Mouse (Mus musculus): ENCODE results near the gene Fbxw8. TPM values are rescaled to one million over a fixed set of nuclear protein-coding genes. Genes with fewer than 3 reads are reported as not detected.
A peak's percentile ranks its signal among the peaks of the same experiment; 100 is the strongest.

Fbxw8 gene
- total and polyA plus RNA-seq, 3 experiments = 36.0 to 54.6 (median 50.1) TPM

DNA sequence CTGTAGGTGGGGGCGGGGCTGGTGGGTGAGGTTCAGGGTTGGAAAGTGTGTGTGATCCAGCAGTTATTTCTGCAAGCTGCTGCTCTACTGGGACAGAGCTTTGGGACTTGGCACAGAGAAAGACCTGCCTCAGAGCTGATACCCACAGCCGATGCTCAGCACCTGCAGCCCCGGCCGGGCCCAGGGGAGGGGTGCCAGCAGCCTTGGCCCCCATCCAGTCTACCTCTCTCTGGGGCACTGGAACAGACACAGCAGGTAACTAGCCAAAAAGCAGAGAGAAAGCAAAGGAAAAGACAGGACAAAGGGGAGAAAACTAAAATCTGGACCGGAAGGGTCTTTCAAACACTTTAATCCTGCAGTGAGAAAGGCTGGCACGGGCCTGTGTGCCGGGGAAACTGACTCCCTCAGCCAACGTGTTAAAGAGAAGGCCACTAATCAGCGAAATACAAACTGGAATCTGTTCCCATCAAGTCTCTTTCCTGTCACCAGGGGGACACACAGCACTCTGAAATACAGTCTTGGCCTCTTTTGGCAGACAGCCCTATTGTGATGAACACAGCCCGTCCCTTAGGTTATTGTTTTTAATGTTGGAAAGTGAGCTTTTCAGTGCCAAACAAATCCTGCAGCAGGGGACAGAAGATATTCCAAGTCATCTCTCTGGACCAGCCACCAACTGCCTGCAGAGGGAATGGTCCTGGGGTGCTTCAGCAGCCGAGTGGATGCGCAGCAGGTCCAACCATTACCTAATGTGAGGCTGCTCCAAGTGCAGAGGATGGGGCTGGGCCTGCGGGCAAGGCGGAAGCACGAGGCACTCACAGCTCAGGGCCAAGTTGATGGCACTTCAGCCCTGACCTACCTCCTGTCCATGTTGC, 78.3 kb downstream of the Fbxw8 start:
- no peak for DNase-seq

DNA sequence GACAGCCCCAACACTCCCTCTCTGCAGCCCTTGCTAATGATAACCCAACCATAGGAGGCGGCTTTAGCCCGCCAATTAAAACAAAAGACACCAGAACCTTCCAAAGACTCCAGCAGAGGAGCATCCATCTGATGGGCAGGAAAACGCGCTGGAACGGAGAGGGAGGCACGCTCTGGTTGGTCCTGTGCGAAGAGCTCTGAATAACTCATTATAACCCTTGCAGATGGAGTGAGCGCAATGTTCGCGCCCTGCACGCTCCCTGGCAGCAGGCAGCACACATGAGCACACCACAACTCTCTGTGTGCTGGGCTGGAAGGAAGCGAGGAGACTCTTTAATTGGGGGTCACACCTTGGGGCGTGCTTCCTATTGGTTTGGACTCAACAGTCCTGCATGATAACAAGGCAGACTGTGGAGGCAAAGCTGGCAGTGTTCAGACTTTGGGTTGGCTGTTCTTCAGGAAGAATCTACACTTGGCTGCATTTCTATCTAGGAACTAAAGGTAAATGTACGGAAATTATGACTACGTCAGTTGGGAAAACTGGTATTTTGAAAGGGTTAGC, 82.0 kb downstream of the Fbxw8 start:
- no peak for DNase-seq

DNA sequence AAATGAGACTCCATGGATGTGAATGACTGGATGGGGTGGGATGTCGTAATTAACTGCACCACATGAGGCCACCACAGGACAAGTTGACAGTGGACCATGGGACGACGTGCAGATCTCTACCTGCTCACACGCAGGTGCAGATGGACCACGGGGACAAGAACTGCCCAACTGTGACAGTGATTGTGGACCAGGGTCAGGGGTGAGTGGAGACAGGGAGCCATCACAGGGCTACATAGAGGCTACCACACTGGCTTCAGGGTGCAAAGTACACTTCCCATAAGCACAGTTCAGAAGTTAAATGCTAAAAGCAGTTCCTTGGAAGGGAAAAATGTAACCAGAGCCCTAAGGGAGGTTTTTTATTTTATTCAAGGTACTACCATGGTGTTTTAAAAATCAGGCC, 83.5 kb downstream of the Fbxw8 start:
- DNase-seq = no peak

DNA sequence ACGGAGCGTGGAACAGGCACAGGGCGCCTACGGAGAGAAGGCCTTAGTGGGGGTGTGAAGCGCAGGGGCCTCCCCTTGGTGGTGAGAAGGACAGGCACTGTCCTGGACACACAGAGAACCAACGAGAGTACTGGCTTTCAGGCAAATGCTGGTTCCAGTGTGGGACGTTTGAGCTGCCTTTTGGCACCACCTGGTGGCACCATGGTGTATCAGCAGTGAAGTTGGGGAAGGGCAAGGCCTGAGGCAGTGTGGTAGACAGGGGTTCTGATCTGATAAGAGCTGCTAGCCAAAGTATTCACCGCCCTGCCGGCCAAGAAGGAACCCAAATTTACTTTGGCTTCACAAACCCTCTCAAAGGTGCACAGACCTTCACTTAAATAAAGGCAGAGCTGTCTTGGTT, 85.9 kb downstream of the Fbxw8 start:
- peak; percentile 85 for DNase-seq

DNA sequence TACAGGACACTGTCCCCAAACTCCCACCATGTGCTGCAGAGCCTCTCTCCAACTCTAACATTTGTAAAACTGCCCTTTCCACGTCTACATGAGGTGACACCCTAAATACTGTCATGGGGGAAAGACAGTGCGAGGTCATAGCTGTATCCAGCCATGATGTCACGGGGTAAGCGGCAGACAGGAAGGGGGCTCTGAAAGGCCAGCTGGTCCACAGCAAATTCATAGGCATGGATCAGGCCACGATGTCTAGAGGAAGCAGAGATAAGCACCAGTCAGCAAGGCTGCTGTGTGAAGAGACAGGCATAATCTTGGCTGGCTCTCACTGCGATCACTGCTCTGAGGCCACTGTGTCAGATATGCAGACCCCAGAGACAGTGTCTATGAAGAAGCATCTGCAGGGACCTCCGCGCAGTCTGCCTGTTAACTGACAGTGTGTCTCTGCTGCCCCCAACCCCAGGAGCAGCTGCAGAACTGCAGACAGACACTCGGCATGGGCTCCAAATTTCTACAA, 87.2 kb downstream of the Fbxw8 start:
- DNase-seq = no peak

DNA sequence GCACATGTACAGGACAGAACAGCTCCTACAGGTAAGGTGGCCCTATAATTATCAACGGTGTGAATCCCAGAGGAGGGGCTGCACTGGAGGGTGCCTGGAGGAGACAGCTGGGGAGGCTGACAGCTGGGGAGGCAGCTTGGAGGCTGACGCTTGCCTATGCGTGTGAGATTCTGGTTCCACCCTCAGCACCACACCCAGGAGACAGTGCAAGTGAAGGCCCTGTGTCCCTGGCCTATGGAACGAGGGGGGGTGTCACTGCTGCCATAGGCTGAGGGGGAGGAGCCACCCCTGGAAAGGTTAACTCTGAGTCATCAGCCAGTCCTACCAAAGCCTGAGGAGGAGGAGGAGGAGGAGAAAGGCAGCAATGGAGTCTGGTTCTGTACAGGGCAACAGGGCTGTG, 87.7 kb downstream of the Fbxw8 start:
- DNase-seq = peak; percentile 85

DNA sequence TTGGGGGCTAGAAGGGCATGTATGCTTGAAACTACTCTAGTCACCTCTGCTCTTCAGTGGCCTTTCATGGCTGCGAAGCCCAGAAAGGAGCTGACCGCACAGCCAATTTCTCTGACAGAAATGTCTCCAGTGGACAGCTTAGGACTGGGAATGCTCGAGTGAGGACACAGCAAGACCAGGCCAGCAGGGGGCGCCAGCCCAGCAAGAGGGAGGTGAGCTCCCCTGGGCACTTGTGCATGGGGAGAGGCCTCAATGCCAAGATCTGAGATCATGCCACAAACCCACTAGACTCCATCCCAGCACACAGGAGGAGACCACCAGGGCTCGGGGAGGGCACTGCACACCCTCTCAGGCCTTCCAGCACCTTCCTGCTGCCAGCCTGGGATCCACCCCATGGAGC, 88.4 kb downstream of the Fbxw8 start:
- DNase-seq = peak; percentile 85

DNA sequence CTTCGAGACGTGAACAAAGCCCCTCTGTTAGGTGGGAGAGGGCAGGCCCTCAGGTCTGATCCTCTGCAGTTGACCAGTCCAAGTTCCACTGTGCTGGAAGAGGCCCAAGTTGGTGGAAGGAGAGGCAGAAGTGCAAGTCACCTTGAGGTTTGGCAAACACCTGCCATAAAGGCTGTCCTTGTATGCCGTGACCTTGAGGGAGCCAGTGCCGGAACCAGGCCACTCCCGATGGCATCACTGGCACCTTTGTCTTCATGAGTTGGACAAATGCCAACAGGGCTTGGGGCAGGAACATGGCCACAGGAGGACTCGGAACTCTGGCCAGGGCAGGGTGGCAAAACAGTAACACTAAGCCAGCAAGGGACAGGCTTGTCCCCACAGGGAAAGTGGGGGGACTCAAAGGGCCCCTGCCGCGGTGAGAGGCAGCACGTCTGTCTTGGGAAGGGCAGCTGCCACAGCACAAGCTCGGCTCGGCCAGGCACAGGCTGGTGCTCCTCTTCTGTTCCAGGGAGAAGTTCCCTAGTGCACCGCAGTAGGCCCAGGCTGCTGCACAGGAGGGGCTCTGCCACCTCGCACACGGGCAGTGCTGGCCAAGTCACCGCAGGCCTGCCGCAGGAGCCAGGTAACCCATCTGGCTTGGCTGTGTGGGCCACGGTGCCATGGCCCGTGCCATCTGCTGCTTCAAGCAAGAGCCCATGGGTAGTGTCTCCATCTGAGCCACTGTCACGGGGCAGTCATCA, 89.6 kb downstream of the Fbxw8 start:
- peak; percentile 68 for DNase-seq

DNA sequence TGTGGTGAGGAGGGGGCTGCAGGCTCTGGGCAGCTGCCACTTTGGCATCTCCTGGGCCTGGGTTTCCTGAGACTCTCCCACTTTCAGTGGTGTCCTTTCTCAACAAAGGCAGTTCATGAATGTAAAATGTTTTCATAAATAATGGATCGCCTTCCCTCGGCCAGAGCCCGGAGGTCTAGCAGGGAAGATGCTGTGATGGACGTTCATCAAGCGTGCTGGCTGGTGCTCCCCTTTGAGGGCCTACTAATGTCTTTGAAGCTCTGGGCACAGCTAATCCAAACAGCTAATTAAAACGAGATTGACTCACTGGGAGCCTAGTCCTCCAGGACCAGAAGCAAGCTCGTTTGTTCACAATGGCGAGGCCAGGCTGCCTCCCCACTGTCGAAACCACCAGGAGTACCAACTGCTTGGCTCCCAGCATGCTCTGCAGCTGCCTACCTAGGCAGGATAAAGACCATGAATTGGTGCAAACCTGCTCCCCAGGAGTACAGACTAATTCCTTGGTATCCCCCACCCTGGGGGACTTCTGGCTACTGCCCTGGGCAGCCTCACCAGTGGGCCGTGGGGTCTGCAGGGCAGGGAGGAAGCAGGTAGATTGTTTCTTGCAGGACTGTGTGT, 90.9 kb downstream of the Fbxw8 start:
- no peak for DNase-seq

DNA sequence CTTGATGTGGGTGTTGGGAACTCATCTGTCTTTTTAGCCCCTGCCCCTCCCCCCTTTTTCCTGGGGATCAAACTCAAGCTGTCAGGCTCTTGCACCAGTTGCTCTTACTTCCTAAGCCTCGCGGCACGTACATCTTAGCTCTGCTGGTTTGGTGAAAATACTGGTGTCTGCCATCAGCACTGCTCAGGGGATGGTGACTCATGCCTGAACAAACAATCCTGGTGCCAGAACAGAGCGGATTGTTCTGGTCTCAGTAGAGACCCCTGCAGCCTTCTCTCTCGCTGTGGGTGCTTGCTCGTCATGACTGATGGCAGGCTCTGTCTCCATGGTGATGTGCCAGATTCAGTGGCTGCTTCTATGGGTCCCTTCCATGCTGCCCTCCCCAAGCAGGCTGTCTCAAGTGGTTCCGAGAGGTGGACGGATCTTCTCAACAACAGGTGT, 92.1 kb downstream of the Fbxw8 start:
- DNase-seq = peak; percentile 44

DNA sequence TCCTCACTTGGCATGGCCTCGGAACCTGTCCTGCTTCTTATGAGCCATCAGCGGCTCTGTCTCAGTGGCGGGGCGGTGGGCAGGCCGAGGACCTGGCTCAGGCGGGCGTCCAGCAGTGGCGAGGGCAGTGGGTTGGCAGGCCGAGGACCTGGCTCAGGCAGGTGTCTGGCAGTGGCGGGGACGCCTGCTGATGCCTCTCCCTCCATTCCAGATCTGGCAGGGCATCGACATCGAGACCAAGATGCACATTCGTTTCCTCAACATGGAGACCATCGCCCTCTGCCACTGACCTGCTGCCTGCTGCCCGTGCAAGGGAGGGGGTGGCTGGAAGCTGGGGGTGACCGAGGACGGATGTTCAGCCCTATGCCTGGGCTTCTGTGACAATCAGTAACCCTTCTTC, 93.9 kb downstream of the Fbxw8 start:
- DNase-seq = no peak

DNA sequence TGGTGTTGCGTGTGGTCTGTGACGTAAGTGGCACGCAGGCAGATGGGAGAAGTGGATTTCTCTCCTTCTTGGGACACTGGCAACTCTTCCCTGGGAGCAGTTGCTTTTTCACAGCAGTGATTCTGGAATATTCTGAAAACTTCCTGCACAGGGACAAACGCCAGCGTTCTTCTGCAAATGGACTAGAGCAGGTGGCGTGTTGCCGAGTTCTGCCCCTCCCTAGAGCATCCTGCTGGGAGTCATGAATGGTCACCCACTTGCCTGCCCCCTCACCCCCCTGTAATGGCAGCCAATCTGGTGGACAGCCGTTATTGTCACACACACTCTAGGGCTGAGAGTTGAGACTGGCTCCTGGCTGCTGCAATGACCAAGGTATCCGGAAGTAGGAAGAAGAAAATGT, 95.6 kb downstream of the Fbxw8 start:
- DNase-seq = no peak

DNA sequence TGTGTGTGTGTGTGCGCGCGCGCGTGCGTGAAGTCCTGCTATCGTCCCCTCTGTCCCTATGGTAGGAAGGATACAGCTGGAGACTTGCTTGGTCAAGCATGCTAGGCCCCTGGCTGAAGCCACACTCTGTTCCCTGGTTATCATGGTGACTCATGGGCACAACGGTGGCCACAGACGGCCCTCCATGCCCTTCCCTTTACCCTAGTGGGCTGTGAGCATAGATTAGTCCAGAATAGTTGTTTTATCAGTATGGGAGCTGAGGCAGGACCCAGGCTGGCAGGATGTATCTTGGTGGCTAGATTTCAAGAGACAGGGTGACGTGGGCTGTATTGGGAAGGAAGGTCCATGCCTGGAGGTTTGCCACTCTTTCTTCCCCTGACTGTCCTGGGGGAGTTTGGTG, 96.4 kb downstream of the Fbxw8 start:
- no peak for DNase-seq

DNA sequence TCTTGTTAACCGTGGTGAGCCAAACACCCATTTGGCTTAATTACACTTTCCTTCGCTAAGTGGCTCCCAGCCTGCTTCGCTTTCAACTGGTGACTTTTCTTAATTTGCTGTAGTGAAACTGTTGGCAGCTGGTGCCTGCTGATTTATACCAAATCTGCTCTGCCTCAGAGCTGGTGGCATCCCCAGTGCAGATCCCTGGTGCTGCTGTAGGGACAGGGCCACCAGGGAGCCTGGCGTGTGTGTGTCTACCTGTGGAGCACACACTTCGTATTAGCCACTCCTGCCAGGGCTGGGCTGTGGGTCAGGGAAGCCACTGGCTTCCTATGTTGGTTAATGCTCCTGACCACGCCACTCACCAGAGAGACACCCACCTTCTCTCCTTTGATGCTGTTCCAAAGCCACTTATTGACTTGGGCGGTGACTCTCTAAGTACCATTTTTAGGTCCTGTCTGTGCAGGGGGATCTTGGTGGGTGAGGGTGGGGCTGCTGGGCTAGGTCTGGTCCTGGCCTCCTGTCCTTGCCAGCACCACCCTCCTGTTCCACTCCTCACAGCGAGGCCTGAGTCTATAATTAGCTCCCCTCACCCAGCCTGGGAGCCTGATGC, 97.7 kb downstream of the Fbxw8 start:
- no peak for DNase-seq

DNA sequence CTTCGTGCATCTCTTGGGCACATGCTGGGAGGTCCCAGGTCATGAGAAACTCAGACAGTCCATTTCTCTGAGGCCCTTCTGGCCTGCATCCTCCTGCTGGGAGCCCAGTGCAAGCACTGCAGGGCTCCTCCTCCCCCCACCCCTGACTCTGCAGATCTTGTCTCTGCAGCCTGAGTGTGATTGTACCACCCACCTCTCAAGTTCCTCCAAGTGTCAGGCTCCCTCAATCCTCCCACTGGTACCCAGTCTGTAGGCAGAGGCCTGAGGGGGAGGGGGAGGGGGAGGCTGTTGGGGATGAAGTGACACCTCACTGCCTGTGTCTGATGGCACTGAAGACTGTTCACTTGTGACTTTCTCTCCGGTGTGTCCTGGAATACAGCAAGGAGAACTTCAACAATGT, 102.1 kb downstream of the Fbxw8 start:
- DNase-seq = no peak

DNA sequence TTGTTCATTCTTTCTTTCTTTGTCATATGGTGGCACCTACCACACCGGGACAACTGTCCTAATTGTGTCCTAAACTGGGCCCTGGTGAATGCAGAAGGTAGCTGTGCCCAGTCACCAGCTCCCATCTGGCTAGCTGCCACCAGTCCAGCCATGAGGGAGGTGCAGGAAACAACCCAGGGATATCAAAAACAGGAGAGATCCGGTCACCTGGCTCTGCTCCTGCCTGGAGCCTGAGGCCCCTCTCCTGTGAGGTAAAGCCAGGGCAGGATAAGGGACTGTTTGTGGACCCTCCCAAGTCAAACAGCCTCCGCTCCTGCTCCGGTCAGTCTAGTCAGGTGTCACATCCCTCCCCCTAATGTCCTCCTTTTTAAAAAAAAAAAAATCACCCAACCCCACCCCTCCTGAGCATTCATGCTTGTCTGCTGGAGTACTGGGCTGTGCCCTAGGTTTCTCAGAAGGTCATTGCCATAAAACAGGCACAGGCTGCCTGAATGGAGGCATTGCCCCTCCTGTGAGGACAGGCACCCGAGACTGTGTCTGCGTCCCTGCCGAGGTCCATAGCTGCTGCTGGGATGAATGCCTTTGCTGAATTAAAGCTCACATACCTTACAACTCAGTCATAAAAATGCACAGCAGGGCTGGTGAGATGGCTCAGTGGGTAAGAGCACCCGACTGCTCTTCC, 103.1 kb downstream of the Fbxw8 start:
- DNase-seq = no peak

DNA sequence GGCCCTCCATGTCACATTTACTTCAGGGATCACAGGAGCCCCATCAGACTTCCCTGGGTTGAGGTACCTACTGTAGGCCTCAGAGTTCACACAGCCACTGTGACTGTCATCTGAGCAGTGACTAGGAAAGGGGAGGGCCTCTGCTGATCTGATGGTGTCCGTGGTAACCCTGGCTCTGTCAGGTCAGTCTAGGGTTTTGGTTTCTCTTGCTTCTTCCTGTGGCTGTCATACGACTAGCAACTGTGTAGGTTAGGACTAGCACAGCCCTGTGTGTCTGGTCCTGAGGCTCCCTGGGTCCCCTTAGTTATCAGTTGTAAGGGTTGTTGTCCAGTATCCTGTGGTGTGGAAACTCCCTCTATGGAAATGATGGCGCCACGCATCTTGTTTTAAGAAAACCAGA, 104.5 kb downstream of the Fbxw8 start:
- DNase-seq = no peak

DNA sequence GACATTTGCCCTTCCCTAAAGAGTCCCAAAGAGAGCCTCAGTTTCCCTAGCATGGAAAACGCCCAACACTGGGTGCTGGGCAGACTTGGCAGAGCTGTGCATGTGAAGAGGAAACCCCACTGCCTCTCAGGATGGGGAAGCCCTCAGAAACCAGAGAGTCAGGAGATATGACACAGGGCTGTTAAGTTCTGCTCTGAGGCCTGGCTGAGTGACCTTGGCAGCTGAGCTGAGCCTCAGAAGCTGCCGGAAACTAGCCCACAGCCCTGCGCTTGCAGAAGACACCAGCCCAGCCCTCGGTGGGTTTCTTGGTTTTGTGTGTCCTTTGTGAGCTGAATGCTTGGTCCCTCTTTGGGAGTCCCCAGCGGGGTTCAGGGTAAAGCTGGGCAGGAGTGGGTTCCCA, 106.3 kb downstream of the Fbxw8 start:
- no peak for DNase-seq

DNA sequence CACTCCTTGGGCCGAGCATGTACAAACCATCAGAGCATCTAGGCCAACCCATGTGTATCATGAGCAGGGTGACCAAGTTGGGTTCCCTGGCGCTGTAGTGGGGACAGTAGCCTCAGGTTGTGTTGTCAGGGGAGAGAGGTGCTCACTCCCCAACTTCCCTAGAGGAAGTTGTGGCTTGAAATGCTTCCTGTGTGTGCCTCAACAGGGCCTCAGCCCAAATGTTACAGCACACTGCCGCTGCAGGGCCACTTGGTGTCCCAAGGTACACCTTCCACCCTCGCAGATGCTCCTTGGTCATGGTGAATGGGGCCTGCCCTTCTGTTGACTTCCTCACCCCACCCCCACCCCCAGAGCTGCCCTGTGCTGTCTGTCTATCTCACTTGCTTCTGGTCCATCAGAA, 106.9 kb downstream of the Fbxw8 start:
- no peak for DNase-seq

DNA sequence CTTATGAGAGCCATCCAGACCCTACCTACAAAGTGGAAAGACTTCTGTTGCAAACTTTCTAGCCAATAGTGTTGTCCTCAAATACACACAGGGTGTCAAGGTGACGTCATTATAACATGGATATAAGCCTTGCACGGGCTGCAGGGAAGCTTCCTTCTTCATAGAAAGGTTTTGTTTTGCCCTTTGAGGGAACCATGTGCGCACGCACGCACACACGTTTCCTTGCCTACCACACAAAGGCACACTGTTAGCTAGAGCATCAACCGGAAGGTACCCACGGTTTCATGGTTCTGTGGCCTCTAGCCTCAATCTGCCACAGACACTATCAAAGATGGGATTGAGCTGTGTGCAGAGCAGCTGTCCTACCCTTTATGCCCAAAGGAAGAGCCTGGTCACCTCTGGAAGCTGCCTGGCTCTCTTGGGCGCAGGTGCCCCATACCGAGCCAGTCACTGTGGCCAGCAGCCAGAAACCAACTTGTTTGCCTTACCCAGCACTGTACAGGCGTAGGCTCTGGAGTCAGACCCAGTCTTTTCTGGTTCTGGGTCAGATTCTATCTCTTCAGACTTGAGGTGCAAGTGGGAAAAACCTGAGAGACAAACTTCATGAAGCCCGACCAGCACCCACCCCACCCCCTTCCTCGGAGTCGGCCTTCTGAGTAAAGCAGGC, 108.0 kb downstream of the Fbxw8 start:
- no peak for DNase-seq

DNA sequence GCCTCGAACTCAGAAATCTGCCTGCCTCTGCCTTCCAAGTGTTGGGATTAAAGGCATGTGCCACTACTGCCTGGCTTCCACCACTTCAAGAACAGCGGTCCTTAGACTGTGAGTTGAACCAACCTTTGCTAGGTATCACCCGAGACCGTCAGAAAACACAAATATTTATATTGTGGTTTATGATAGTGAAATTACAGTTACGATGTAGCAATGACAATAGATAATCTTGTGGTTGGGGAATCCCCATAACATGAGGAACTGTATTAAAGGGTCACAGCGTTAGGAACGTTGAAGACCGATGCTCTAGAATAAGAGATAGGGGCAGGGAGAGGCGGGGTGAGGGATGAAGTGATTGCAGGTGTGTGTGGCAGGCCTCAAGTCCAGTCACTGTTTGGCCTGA, 109.9 kb downstream of the Fbxw8 start:
- no peak for DNase-seq
